Mouse (Mus musculus) cerebellum, adult 2 months (tissue): ENCODE results near the gene Babam2.

ENCODE experiments used
- CTCF ChIP-seq: fragments of 200-500 bp; IDR thresholded peaks from 2 replicates; pipeline ENCODE4 v1.5.1; 2011; ENCODE audit warnings: low read depth, mild to moderate bottlenecking, control low read depth, low read length, moderate library complexity, borderline replicate concordance; ENCODE audit not compliant: insufficient read depth
- POLR2A ChIP-seq: fragments of 200-500 bp; IDR thresholded peaks from 2 replicates; pipeline ENCODE4 v1.6.1; 2011; ENCODE audit warnings: low read length, control low read depth, borderline replicate concordance; ENCODE audit not compliant: insufficient read depth

DNA sequence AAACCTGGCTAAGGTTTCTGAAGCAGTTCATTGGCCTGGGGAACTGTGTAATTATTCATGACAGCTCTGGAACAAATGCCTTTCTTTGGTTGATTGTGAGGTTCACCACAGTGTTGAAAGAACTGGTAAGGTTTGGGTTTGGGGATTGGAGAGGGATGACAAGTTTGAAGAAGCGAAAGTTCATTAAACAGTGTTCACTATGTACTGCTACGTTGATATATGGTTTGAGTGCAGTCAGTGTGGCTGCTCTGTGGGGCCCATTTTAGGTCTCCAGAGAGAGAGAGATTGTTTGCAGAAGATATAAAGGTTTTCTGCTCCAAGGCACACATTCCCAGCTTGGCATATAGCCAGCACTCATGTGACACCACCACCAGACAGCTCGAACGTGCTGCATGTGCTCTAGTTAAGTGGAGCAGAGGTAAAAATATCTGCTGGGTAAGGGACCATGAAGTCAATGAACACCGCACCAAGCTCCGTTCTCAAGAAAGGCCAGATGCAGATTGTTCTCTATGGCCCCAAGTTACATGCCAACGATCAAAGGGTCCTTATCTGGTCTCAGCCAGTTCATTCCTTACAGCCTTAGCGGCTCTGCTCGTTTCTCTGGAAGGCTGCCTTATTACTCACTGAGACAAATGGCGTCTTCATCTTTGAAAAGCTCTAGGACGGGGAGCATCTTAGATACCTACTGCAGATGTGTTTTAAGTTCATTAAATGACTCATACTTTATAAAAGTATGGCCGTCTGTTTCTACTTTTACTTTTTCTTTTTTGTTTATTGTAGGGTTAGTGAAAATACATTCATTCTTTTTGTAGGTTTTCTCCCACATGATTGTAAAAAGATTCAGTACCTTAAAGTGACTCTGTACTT, 113.5 kb downstream of the Babam2 start:
- TF ChIP-seq CTCF (no peak), POLR2A (no peak)
